Mouse (Mus musculus) skeletal muscle tissue, adult 2 months (tissue): Measurements from ENCODE around the gene Anp32e.
"Not testable (repeated sequence)": the region's sequence is repeated elsewhere in the genome, so short reads cannot be mapped to it uniquely, and the experiment has no call there.

ENCODE experiments used
- DNase-seq: peaks from one replicate; pipeline ENCODE4 v3.0.0-alpha.2; 2012; ENCODE audit warnings: low read depth, low spot score

Anp32e gene

DNA sequence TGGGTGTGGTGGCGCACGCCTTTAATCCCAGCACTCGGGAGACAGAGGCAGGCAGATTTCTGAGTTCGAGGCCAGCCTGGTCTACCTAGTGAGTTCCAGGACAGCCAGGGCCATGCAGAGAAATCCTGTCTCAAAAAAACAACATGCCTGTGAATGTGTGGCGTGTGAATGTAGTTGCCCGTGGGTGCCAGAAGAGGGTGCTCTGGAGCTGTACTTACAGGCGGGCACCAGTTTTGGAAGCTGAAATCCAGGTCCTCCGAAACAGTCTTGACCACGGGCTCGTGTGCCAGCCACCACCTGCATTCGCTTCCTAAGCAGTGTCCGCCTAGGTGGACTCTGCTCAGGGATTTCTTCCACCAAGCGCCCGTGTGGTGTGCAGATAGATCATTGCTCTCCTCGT lies 9.8 kb downstream of the Anp32e start:
- DNase-seq = no peak

DNA sequence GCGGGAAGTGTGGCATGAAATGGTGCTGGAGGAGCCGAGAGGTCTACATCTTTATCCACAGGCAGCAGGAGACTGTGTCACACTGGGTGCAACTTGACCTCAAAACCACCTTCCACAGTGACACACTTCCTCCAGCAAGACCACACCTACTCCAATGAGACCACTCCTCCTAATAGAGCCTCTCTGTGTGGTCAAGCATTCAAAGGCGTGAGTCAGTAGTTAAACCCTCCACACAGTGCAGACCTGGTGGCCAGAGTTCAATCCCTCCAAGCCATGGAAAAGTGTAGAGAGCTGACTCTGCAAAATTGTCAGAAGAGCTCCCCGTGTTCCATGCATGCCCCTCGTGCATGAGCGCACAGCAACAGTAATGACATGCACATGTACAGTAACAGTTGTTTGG lies 13.7 kb downstream of the Anp32e start:
- no peak for DNase-seq

DNA sequence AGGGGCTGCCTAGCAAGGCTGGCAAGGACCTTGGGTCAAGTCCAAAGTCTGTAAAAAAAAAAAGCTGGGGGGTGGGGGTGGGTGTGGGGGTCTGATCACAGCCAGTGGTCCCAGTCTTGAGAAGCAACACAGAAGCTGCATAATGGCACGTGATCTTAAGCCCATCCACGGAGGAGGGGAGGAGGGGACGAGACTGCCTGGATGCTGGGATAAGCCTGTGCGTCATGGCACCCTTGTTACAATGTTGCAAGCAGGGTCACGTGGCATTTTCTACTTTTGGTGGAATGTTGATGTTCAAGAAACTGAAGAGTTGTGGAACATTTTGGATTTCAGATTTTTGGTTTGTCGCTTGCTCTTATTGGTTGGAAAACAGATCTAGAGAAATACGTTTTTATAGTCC lies 14.2 kb downstream of the Anp32e start:
- no peak for DNase-seq

DNA sequence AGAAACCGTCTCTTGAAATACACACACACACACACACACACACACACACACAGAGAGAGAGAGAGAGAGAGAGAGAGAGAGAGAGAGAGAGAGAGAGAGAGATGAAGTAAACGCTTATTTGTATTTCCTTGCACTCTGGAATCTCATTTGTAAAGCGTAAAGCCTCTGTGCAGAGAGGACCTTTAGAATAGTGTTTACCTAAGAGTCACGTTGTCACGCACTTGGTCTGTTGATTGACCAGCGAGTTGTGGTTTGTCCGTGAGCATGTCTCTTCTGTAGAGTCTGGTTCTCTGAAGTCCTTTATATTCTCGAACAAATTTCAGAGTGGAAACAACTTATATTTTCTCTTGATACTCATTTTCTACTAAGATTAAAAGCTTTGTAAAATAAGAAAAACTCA lies 15.7 kb downstream of the Anp32e start:
- no peak for DNase-seq

DNA sequence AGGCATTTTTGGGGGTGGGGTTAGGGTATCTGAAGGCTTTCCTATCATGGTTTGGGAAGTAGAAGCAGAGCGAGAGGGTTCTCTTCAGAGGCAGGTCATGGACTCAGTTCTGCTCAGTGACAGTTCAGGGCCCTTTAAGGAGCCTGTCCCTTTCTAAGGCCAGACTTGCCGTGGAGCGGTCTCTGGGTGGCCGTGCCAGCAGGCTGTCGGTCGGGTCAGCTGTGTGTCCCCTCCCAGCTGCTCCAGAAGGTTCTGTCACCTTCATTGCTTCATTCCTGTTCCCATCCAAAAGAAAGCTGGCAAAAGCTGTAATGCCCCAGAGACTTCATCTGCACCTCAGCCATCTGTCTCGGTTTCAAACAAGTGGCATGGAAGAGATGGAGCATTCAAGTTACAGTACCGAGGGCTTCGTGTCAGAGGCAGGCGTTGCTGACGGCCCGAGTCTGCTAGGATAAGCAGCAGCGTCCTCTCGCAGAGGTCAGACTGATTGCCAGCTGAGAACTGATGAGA lies 16.7 kb downstream of the Anp32e start:
- peak; percentile 47 for DNase-seq

DNA sequence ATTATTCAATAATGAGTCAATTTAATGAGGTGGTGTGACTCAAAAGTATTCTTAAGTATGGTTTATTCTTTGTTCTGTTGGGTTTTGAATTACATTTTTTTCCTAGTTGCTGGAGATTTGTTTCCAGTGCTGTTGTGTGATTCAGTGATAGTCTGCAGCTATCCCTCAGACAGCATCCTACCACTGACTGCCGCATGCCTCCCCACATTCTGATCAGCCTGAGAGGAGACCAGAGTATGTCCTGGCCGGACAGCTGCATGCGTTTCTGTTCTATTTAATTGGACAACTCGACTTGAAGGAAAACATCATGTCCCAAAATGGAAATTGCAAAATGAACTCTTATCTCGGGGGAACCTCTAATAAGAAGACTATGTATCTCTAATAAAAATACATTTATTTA lies 19.3 kb downstream of the Anp32e start:
- no peak for DNase-seq

DNA sequence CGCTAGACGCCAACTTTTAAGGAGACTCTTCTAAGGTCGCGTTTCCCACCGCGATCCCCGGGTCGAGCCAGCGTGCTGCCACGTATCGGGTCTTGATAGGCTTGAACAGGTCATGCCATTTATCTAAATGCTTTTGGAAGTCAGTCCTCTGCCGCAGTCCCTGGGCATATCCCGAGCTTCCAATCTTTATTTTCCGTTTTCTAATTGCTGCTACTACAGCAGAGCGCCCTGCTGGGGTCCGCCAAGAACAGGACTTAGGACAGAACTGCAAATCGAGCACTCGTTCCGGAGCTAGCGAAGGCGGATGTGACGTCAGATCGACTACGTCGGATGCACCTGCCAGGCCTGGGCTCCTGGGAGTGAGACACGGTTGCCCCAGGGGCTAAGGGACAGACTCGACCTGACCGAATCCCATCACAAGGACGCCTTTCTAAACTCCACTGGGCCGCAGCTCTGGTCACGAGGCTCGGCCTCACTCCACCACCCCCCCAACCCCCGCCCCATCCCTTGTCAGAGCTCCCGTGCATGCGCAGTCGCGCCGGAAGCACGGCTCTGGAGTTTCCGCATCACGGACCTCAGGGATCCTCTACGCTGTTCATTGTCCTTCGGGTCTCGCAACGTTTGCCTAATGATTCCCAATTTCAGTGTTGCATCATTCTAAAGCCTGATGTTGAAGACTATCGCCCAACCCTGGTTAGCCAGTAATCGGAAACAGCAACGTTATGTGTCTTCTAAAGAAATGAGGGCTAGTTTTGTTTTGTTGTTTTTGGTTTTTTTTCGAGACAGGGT lies 21.9 kb downstream of the Anp32e start:
- peak; percentile 90 for DNase-seq

DNA sequence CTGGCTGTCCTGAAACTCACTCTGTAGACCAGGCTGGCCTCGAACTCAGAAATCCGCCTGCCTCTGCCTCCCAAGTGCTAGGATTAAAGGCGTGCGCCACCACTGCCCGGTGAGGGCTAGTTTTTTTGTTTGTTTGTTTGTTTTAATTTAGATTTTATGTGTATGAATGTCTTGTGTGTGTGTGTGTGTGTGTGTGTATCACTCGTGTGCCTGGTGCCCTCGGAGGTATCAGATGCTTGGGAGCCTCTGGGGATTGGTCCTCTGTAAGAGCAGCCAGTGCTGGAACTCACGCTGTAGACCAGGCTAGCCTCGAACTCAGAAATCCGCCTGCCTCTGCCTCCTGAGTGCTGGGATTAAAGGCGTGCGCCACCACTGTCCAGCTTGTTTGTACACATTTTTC lies 22.5 kb downstream of the Anp32e start:
- DNase-seq = not testable (repeated sequence)

DNA sequence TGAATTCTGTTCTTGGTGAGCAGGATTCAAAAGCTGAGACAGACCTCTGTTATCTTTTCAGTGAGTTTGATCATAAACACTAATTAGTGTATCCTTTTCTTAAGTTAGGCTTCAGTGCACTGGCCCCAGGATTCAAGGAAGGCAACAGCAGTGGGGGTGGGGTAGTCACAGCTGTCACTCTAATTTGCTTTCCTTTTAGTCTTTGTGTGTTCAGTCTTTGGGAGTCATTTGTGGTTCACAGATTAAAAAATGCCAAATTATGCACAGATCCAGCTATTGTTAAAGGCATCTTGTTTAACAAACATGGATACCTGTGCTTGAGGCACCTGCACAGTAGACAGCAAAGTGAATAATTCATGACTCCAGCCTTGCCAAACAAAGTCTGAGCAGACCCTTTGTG lies 24.0 kb downstream of the Anp32e start:
- no peak for DNase-seq

DNA sequence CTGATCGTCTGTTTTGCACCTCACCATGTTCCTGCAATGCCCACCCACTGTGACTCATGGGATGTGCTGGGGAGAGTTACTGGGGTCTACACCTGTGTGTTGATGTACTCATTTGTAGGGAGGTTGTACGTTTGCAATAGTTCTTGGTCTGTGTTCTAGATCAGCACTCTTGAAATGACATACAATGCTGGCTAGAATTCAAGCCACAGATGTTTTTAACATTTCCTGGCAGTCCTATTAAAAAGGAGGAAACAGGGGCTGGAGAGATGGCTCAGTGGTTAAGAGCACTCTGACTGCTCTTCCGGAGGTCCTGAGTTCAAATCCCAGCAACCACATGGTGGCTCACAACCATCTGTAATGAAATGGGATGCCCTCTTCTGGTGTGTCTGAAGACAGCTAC lies 24.5 kb downstream of the Anp32e start:
- DNase-seq = no peak

DNA sequence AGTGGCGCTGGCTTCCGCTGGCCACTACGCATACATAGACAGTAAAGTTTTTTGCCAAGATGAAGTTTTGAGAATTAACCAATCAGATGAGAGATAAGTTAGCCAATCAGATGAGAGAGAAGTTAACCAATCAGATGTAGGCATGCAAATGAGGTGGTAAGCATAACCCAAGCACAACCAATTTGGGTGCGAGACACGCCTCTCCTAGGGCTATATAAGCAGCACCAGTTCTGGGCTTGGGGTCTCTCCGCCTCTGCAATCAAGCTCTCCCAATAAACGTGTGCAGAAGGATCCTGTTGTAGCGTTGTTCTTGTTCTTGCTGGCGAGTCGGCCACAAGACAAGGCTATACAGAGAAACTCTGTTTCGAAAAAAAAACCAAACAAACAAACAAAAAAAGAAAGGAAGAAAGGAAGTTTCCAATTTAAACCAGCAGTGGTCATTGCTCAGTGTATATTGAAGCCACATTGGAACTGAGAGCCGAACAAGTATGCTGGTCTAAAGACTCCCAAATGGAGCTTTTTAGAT lies 25.7 kb downstream of the Anp32e start:
- DNase-seq = not testable (repeated sequence)

DNA sequence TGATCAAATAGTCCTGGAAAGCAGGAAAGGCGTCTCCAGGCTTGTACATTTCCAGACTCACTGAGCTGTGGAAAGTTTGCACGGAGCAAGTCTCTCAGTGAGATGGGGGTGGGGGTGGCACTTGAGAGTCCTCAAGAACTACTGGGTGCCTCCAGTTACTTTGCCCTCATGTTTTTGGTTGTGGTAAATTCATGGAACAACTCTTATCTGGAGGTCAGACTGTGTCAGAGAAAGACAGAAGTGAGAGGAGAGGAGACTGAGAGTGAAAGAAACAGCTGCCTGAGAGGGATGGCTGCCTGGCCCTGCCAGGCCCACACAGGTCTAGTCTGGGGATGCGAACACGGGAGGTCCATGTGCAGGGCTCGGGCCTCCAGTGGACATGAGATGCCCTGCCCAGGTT lies 26.3 kb downstream of the Anp32e start:
- no peak for DNase-seq

DNA sequence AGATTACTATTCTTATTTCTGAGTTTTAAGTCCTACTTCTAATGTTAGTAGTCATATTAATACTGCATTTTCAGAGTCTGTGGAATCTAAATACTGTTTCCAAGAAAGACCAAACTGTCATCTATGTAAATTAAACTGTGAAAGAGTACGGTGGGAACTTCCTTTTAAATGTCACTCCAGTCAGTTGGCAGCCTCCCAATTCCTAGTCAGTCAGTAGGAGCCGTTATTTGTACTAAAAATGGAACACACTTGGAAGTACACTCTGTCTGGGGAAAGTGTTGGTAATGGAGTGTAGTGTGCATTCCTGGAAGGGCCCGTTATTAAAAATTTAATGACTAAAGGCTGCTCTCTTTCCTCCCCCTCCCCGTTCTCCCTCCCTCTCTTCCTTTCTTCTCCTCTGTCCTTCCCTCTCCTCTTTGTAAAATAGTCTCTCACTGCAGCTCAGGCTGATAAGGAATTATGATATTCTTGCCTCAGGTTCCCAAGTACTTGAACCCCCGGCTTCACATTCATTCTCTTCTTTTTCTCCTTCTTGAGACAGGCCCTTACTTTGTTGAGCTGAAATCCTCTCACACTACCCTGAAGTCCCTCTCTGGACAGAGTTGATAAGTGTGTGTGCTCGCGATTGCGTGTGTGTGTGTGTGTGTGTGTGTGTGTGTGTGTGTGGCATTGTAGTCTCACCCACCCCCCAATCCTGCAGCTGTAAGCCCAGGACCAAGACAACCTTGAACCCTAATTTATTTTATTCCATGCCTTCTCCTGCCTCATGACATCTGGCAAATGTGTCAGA lies 28.5 kb downstream of the Anp32e start:
- peak; percentile 78 for DNase-seq

DNA sequence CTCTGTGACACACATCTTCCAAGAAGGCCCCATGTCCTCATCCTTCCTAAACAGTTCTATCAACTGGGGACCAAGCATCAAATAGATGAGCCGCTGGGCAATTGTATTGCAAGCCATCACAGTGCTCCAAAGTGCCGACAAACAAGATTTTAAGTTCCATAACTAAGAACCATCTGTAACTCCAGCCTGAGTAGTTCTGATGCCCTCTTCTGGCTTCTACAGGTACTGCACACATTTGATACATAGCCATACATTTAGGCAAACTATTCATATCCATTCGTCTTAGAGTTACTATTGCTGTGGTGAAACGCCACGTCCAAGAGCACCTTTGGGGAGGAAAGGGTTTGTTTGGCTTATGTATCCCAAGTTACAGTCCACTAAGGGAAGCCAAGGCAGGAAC lies 30.0 kb downstream of the Anp32e start:
- no peak for DNase-seq

DNA sequence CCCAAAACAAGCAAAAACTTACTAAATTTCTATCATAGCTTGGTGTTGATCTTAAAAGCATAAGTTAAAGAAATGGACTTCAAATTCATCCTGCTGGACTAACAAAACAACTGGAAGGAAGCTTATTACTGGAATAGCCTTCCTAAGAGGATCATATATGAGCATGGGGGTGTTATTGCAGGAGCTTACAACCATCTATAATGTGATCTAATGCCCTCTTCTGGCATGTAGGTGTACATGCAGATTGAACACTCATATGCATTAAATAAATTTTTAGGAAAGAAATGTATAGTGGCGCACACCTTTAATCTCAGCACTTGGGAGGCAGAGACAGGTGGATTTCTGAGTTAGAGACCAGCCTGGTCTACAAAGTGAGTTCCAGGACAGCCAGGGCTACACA lies 30.8 kb downstream of the Anp32e start:
- DNase-seq = no peak

DNA sequence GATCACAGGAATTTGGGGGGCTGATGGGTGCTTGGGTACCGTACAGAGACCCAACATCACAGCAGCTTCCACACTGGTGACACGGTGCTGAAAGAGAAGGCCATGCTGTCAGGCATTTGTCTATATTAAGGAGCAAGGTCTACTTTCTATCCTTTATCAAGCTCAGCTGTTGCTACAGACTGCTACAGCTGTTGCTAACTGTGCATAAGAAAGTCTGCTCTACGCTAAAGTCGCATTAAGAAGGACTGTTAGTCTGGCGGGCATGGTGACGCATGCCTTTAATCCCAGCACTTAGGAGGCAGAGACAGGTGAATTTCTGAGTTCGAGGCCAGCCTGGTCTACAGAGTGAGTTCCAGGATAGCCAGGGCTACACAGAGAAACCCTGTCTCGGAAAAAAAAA lies 33.1 kb downstream of the Anp32e start:
- not testable (repeated sequence) for DNase-seq

DNA sequence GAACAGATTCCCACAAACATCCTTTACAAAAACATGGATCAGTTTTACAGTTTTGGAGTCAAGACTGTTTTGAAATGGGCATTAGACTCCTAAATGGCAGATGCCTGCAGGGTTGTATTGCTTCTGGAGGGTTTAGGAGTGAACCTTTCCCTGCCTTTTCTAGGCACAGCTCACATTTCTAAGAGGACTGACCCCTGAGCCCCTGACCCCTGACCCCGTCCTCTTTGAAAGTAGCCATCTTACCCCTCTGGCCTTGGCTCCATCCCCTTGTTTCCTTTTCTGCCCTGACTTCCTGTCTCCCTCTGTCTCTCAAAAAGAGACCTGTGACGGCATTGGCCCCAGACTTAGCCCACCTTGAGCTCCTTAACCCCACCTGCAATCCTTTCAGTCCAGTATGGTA lies 34.2 kb downstream of the Anp32e start:
- no peak for DNase-seq

DNA sequence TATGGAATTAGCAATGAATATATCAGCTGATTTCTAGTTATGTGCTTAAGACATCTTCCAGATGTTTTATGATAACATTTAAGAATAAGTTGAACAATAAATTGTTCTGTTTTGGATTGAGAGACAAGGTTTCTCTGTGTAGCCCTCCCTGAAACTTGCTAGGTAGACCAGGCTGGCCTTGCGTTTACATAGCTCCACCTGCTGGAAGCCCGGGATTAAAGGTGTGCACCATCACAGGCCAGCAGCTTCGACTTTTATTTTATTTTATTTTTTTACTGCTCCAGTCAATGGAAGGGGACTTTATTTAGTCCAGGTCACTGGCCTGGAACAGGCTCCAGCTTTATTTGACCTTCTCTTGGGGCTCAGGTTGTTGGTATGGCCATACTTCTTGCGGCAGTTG lies 34.6 kb downstream of the Anp32e start:
- DNase-seq = no peak

DNA sequence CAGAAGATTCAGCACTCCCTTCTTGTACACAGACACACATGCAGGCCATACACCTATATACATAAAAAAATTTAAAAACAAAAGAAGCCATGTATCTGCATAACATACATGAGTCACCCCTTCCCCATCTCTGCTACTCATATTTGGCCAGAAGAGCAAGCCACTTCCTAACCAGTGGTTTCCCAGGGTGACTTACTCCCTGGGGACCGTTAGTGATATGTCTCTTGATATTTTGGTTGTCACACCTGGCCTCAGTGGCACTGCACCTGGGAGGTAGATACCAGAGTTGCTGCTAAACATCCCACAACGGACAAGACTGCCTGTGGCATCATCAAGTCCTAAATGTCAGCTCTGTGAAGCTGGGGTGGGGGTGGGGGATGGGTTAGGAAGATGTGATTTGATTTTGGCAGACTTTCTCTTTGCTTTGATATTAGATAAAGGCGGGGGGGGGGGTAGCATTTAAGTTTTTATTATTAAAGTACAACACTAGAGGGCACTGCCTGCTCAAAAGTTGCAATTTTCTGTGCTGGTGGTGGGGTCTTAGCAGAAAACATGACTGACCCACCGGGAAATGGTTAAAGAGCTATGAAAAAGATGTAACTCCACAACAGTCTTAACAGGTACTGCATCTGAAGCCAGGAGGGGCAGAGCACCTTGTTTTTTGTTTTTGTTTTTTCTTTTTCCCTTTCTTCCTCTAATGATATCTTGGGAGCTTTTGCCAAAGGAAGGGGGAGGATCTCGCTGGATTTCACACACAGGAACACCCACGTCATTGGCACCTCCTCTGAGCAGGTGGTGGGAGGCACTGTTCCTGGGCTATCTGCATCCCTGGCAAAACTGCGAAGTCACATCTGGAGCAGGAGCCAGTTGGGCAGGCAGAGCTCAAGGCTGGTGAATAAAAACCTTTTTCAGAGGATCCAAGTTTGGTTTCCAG lies 36.7 kb downstream of the Anp32e start:
- DNase-seq = no peak

DNA sequence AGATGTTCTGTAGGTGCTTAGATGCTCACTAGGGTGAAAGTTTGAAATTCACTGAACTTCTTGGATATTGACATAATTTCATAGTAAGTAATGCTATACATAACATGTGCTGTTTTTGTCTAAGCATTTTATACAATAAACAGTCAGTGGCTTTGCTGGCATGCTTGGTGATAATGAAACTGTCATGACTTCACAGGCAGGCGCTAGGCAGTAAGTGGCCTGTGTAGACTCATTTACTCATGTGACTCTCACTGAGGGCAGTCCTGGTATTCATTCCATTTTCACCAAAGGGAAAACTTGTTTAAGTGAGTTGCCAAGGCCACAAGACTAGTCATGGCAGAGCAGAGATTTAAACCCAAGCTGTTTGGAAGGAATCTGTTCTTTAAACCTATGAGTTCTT lies 40.2 kb downstream of the Anp32e start:
- DNase-seq = no peak

DNA sequence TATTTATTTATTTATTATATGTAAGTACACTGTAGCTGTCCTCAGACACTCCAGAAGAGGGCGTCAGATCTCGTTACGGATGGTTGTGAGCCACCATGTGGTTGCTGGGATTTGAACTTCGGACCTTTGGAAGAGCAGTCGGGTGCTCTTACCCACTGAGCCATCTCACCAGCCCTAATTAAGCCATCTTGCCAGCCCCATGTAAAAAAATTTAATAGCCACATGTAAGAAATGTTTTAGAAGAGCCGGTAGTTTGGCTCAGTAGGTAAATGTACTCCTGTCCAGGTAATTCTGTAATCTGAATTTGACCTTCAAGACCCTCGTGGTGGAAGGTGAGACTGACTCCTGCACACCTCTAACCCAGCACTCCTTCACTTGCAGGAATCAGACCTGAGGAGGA lies 41.6 kb downstream of the Anp32e start:
- not testable (repeated sequence) for DNase-seq
